Mouse (Mus musculus) forelimb bud, embryonic 11.5 days (tissue): ENCODE measurements around the gene Ddx31.

Experiments
- DNase-seq: peaks from one replicate; pipeline ENCODE4 v3.0.0-alpha.2; 2012; ENCODE audit warnings: low read depth, low spot score

Ddx31 gene

GRCm38 (mm10) chr2:28863857-28864256 is 23.7 kb downstream of the Ddx31 start:
- DNase-seq = no peak

GRCm38 (mm10) chr2:28867495-28867894 is 27.3 kb downstream of the Ddx31 start:
- no peak for DNase-seq

DNA sequence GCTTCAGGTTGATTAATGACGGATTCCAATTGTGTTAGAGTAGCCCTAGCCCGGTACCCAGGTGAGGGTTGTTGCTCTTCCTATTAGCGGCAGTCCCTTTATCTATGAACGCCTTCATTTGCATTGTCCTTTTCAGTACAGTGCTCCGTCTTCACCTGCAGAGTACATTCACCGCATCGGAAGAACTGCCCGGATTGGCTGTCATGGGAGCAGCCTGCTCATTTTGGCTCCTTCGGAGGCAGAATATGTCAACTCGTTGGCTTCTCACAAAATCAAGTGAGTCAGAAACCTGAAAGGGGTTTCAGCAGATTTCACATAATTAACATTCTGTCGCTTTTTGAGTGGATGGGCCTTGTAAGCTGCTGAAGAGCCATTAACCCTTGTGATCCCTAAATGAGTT is 35.3 kb downstream of the Ddx31 start:
- DNase-seq = no peak

GRCm38 (mm10) chr2:28881275-28881674 is 41.1 kb downstream of the Ddx31 start:
- DNase-seq = no peak

DNA sequence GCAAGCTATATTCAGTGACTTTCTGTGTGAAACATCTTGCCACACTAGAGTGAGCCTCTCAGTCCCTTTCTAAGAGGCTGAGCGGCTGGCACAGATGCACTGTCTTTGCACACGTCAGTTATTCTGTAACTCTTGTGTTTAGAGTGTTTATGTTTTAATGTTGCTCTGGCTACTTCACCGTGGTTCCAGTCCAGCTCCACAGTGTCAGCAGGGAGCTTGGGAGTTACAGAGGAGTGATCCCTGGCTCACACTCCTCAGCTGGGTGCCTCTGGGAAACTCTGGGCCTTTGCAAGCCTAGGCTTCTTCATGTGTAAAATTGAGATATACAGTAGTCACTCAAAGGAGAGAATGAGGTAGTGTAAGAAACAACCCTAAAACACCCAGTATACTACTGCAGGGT is 41.8 kb downstream of the Ddx31 start:
- no peak for DNase-seq

GRCm38 (mm10) chr2:28882826-28883485 is 42.8 kb downstream of the Ddx31 start:
- DNase-seq = no peak

GRCm38 (mm10) chr2:28884914-28885313 is 44.7 kb downstream of the Ddx31 start:
- DNase-seq = no peak

DNA sequence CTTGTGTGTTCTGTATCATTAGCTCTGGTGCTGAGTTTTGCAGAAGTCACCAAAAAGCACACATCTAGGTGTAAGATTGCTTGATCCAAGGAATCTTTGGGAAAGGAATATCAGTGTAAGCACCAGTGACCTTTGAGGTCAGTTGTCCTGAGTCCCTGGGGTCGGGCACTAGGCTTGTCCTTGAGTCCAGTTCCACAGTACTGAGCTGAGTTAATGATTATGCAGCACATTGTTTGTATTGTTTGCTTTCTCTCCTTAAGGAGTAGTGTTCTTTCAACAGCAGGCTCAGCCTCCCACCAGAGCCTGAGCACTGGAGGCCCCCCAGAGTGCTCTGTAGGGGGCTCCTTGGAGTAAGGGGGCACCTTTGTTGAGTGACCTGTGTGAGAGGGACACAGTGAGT is 52.6 kb downstream of the Ddx31 start:
- no peak for DNase-seq

DNA sequence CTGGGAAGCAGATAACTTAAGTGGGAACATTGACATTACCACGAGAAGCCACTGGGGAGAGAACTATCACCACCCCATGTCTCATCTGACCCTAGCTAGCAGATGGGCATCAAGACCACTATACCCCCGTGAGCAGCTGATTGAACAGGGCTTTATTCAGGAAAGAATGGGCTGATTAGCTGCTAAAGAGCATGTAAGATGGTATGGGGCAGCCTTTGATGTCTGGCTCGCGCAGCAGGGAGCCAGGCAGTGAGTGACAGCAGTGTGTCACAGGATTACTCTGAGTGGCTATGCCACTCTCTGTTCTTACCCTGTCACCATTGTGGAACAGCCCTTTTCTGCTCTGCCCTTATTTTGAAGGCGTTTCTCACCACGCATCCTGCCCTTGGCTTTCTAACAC is 53.3 kb downstream of the Ddx31 start:
- DNase-seq = no peak

- no peak for DNase-seq
These were observed 55.7 kb downstream of the Ddx31 start for GRCm38 (mm10) chr2:28895876-28896275.

- no peak for DNase-seq
These were observed 57.2 kb downstream of the Ddx31 start for GRCm38 (mm10) chr2:28897340-28897899.

DNA sequence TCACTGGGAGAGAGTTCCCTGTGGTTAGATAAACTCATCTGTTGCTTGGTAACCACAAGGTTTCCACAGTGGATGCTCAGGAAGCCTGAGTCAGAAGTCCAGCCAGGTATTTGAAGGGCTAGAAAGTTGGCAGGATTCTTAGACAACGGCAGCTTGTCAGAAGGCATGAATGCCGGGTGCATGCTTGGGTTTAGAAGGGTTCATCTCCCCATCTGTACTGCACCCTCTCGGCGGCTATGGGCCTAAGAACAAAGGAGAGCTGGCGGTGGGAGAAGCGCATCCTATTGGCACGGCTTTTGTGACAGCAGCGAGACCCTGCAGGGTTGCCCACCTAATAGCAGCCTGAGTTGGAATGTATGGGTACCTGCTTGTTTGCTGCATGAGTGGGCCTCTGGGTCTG is 62.1 kb downstream of the Ddx31 start:
- no peak for DNase-seq

DNA sequence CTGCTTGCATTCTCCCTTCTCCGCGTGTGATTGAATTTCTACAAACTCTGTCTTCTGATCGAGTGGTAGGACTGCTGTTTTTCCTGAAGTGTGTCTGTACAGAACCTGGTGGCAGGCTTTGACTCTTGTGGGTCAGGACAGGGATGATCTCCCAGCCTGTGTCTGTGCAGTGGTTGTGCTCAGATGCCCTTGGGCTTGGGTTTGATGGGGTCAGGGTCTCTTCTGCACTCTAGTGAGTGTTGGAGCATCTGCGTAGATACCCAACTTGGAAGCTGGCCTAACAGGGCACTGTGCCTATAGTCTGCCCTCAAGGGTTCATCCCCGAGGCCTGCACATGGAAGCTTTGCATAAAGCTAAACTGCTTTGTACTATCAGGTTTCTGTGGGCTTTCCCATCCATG is 63.7 kb downstream of the Ddx31 start:
- no peak for DNase-seq

DNA sequence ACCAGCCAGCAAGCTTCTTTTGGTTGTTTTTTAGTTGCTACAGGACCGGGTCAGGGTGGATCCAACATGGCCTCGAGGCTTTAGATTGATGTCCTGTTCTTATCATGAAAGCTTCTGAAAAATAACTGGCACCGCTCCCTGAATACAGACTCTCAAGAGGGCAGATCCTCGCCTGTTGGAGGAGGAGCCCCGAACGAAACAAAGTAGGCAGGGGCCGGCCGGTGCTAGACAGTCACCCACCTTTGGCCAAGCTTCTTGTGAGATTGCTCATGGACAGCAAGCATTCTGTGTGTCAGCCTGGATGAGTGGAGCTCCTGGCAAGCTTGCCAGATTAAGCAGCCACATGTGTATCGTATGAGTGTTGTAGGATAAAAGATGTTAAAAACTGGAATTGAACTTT is 64.6 kb downstream of the Ddx31 start:
- DNase-seq = no peak

- DNase-seq = no peak
These were observed 65.4 kb downstream of the Ddx31 start for GRCm38 (mm10) chr2:28905561-28905960.

GRCm38 (mm10) chr2:28907691-28908388 is 67.6 kb downstream of the Ddx31 start:
- peak; percentile 16 for DNase-seq

- peak; percentile 6 for DNase-seq
These were observed 68.4 kb downstream of the Ddx31 start for GRCm38 (mm10) chr2:28908389-28909153.

DNA sequence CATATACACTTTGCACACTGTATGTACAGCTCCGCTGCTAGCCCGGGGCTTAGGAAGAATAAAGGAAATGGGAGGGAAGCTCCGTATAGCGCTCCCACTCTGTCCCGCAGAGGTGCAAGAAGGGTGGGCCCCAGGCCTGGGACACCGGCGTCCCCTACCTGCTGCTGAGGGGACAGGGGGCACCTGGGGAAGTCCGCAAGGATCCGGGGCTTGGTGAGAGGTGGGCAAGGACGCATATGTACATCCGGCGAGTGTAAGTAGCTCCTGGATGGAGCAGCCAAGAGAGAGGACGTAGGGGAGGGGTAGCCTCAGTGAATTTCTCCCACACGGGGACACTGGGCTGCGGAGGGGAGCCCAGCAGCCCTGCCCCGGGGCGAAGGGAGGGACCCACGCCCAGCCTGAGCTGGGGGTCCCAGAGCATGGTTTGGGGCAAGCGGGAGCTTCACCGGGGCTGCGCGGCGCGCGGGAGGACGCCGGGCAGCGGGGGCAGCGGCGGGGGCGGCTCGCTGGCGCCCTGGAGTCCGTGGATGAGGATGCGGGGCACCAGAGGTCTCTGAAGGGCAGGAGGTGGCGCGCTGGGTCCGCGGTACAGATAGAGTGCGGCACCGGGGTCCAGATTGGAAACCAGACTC is 69.1 kb downstream of the Ddx31 start:
- no peak for DNase-seq

GRCm38 (mm10) chr2:28909818-28910710 is 69.9 kb downstream of the Ddx31 start:
- DNase-seq = no peak

- no peak for DNase-seq
These were observed 70.7 kb downstream of the Ddx31 start for GRCm38 (mm10) chr2:28910877-28911276.
